Mouse (Mus musculus) stomach, adult 2 months (tissue): ENCODE measurements around the gene Sdcbp2. TPM values are rescaled to one million over a fixed set of nuclear protein-coding genes. Genes with fewer than 3 reads are reported as not detected.

Experiments
- polyA plus RNA-seq: library from polyadenylated mRNA; depleted of rRNA; stranded (reverse); fragments of >200 nt; gene quantifications from 2 replicates; pipeline ENCODE4 v1.2.3, GENCODE M21; 2012; rRNA removed

The Sdcbp2 gene
- polyA plus RNA-seq = 119 and 133 TPM in 2 replicates

GRCm38 (mm10) chr2:151571873-151572700 lies at the start of gene Sdcbp2:
TSS of gene Sdcbp2 (plus strand) at chr2:151572622.

GRCm38 (mm10) chr2:151542323-151543062 lies 29.9 kb upstream of the Sdcbp2 start, which contains the start of gene Fkbp1a:
TSS of gene Fkbp1a (plus strand) at chr2:151542483.

GRCm38 (mm10) chr2:151632159-151632814 lies 59.9 kb downstream of the Sdcbp2 start, which contains the start of gene Snph:
TSS of gene Snph (minus strand) at chr2:151632593.

Other genes starting within 250 kb of the Sdcbp2 start
- gene 4921509C19Rik, start 96.5 kb upstream of the Sdcbp2 start, polyA plus RNA-seq = not detected in 2 replicates
- 9.6 and 14.5 TPM in 2 replicates for gene Nsfl1c, start 78.4 kb upstream of the Sdcbp2 start, polyA plus RNA-seq
- 37.2 and 41.1 TPM in 2 replicates for gene Fkbp1a, start 30.1 kb upstream of the Sdcbp2 start, polyA plus RNA-seq
- gene Snph, start 60.0 kb downstream of the Sdcbp2 start, polyA plus RNA-seq = 1.1 and 1.7 TPM in 2 replicates
- gene Rad21l, start 95.9 kb downstream of the Sdcbp2 start, polyA plus RNA-seq = not detected in 2 replicates
- gene Tmem74b, start 129.4 kb downstream of the Sdcbp2 start, polyA plus RNA-seq = 0.06 and 0.12 TPM in 2 replicates
- 26.4 and 26.8 TPM in 2 replicates for gene Psmf1, start 171.6 kb downstream of the Sdcbp2 start, polyA plus RNA-seq